Mouse (Mus musculus): ENCODE results near the gene 1300017J02Rik.

DNA sequence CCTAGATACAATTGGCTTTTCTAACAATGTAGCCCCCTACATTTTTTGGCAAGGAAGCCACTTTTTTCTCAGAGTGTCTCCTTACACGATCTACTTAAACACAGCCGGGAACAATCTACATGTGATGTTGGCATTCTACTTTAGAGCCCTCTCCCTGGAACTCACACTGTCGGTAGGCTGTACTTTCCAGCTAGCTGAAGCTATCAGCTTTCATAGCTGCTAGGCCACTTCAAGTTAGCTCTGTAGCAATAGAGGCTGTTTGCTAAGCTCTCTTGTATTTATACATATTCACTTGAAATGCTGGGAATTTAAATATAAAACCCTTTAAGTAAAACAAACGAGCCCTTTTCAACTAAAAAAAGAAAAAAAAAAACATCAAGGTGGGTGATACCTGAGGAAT, 2.6 kb downstream of the 1300017J02Rik start:
- TF ChIP-seq POLR2A (IDR thresholded peaks at IDR 0.05; ENCODE audit: borderline replicate concordance, low read depth, low read length) (no peak), CTCF (IDR thresholded peaks at IDR 0.05; ENCODE audit: low read depth, low read length) (no peak)
